Comparison of ENCODE assay signal across 8 mouse cellular contexts in the genomic region with DNA sequence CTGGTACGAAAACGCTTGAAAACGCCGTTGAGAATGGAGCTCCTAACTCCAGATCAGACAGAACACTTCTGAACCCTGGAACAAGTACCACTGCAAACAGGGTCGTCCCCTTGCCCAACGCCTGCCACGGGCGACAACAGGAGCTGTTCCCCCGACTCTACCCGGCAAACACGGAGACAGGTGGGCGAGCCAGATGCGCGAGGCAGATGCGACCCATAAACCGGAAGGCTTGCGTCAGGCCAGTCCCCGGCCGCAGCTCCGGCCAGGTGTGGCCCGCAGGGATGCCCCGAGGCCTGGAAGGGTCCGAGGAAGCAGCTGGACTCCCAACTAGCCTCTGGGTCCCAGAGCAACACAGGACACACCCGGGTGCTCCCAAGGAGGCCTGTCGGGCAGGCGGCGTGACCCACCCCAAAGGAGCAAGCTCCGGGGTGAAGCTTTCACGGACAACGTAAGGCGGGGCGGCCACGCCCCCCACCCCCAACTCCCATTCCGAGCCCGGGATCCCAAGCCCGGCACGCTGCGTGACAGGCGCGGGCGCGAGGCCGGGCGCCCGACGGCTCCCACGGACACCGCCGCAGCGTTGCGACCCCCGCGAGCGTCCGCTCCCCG. TPM values are rescaled to one million over a fixed set of nuclear protein-coding genes. Genes with fewer than 3 reads are reported as not detected.
DNase-seq lines count a peak whose midpoint lies in the region; ATAC-seq and TF ChIP-seq lines count a peak whose summit lies in the region.

No protein-coding gene starts in this region.

- no peak for TF ChIP-seq RAD21 in MEL (IDR thresholded peaks at IDR 0.05; ENCODE audit: low read depth, low read length)

- no peaks in the 10 kb centered on the region for H3K36me3 ChIP-seq in heart, embryonic 11.5 days (ENCODE audit: control insufficient read depth, insufficient read depth, low read length)
- H3K36me3 ChIP-seq in MEL (ENCODE audit: control insufficient read depth in 1 of 2, insufficient read depth in 2 of 2, low read length in 2 of 2): peaks cover 0 to 9% of the 10 kb centered on the region in 2 experiments; a peak in 2 of 4 replicates
- no peaks in the 10 kb centered on the region for H3K36me3 ChIP-seq in embryonic facial prominence, embryonic 15.5 days
- no peaks in the 10 kb centered on the region for H3K36me3 ChIP-seq in hindbrain, embryonic 11.5 days (ENCODE audit: control insufficient read depth, insufficient read depth, low read length)
- no peaks in the 10 kb centered on the region for H3K36me3 ChIP-seq in limb, embryonic 15.5 days

- TF ChIP-seq CTCF in MEL (IDR thresholded peaks at IDR 0.05 in 2 of 3, conservative IDR thresholded peaks at IDR 0.05 in 1 of 3; ENCODE audit: control insufficient read depth in 1 of 3, insufficient read depth in 1 of 3, low read depth in 2 of 3, low read length in 3 of 3, poor library complexity in 1 of 3, severe bottlenecking in 1 of 3): no peak

- no peak for DNase-seq in heart, postnatal 14 days
- peak; percentile 74 for DNase-seq in MEL (ENCODE audit: low read depth, low spot score)
- no peak for DNase-seq in hindbrain, embryonic 11.5 days (ENCODE audit: low spot score)
- peak; percentile 44 for DNase-seq in naive thymus-derived CD4-positive, alpha-beta T cell, adult 2 months (ENCODE audit: low read depth)
- DNase-seq in thymus, postnatal 25 days: peak; percentile 58

- H3K27ac ChIP-seq in heart, embryonic 11.5 days (ENCODE audit: low read depth, low read length): peak overlapping the region; percentile 95
- H3K27ac ChIP-seq in MEL (ENCODE audit: control insufficient read depth, low read depth, low read length): peak overlapping the region; percentile 53
- peak overlapping the region; percentile 100 for H3K27ac ChIP-seq in embryonic facial prominence, embryonic 15.5 days (replicated peaks)
- peak overlapping the region; percentile 90 for H3K27ac ChIP-seq in hindbrain, embryonic 11.5 days (ENCODE audit: low read depth, low read length)
- H3K27ac ChIP-seq in limb, embryonic 15.5 days: peak overlapping the region; percentile 100

- H3K4me2 ChIP-seq in heart, embryonic 11.5 days: peak overlapping the region; percentile 98
- H3K4me2 ChIP-seq in embryonic facial prominence, embryonic 15.5 days (replicated peaks): peak overlapping the region; percentile 82
- peak overlapping the region; percentile 88 for H3K4me2 ChIP-seq in hindbrain, embryonic 11.5 days (replicated peaks; ENCODE audit: low read depth, low read length)
- H3K4me2 ChIP-seq in limb, embryonic 15.5 days: peak overlapping the region; percentile 89

- peaks cover 14% of the 10 kb centered on the region for H3K4me1 ChIP-seq in heart, embryonic 11.5 days (ENCODE audit: control insufficient read depth, insufficient read depth, low read length)
- peaks cover 0 to 18% of the 10 kb centered on the region in 2 experiments; a peak in 3 of 4 replicates for H3K4me1 ChIP-seq in MEL (ENCODE audit: control insufficient read depth in 1 of 2, insufficient read depth in 2 of 2, low read length in 2 of 2)
- H3K4me1 ChIP-seq in embryonic facial prominence, embryonic 15.5 days: peaks cover 38% of the 10 kb centered on the region
- peaks cover 8% of the 10 kb centered on the region for H3K4me1 ChIP-seq in hindbrain, embryonic 11.5 days (replicated peaks; ENCODE audit: control insufficient read depth, insufficient read depth, low read length)
- H3K4me1 ChIP-seq in limb, embryonic 15.5 days: peaks cover 22% of the 10 kb centered on the region

- H3K9ac ChIP-seq in heart, embryonic 11.5 days (ENCODE audit: low read depth, low read length): peak overlapping the region; percentile 90
- H3K9ac ChIP-seq in MEL (ENCODE audit: control insufficient read depth, low read depth, low read length, poor library complexity, severe bottlenecking): peak overlapping the region; percentile 88
- peak overlapping the region; percentile 85 for H3K9ac ChIP-seq in embryonic facial prominence, embryonic 15.5 days
- peak overlapping the region; percentile 82 for H3K9ac ChIP-seq in hindbrain, embryonic 11.5 days (ENCODE audit: low read depth, low read length)
- peak overlapping the region; percentile 87 for H3K9ac ChIP-seq in limb, embryonic 15.5 days

- intact Hi-C loops in heart, postnatal 14 days (cut with DNase I): loop anchor here (2.0 kb wide), 1 partner anchor 33 kb away; no protein-coding TSS in a partner anchor

- no peak for TF ChIP-seq POLR2A in MEL (IDR thresholded peaks at IDR 0.05; ENCODE audit: control insufficient read depth in 1 of 2, insufficient read depth in 1 of 2, low read depth in 1 of 2, low read length in 2 of 2, poor library complexity in 1 of 2)

- WGBS in heart, embryonic 11.5 days (ENCODE audit: insufficient replicate concordance): under 1% methylated on average over 56 of the region's 56 CpGs
- under 1% methylated on average over 56 of the region's 56 CpGs for WGBS in embryonic facial prominence, embryonic 15.5 days
- WGBS in hindbrain, embryonic 11.5 days: under 1% methylated on average over 47 of the region's 56 CpGs
- WGBS in limb, embryonic 15.5 days: under 1% methylated on average over 54 of the region's 56 CpGs

- H3K4me3 ChIP-seq in heart, embryonic 11.5 days (ENCODE audit: low read depth, low read length): peak overlapping the region; percentile 69
- H3K4me3 ChIP-seq in MEL (ENCODE audit: control insufficient read depth in 1 of 2, insufficient read depth in 1 of 2, low read depth in 2 of 2, low read length in 2 of 2): peak overlapping the region; percentile 85 to 87
- H3K4me3 ChIP-seq in embryonic facial prominence, embryonic 15.5 days (replicated peaks): peak overlapping the region; percentile 94
- H3K4me3 ChIP-seq in hindbrain, embryonic 11.5 days (ENCODE audit: low read depth, low read length): peak overlapping the region; percentile 91
- peak overlapping the region; percentile 97 for H3K4me3 ChIP-seq in limb, embryonic 15.5 days

- TF ChIP-seq EP300 in MEL (IDR thresholded peaks at IDR 0.05; ENCODE audit: low read depth in 1 of 2, low read length in 2 of 2): no peak

- H3K79me2 ChIP-seq in MEL (ENCODE audit: control insufficient read depth, insufficient read depth, low read length, poor library complexity): peaks cover 38% of the 10 kb centered on the region

- no peaks in the 10 kb centered on the region for H3K9me3 ChIP-seq in heart, embryonic 11.5 days (replicated peaks; ENCODE audit: control insufficient read depth, low read length)
- no peaks in the 10 kb centered on the region for H3K9me3 ChIP-seq in MEL (replicated peaks; ENCODE audit: insufficient read depth, low read length)
- H3K9me3 ChIP-seq in embryonic facial prominence, embryonic 15.5 days (replicated peaks): no peaks in the 10 kb centered on the region
- H3K9me3 ChIP-seq in hindbrain, embryonic 11.5 days (ENCODE audit: control insufficient read depth, low read length): no peaks in the 10 kb centered on the region
- H3K9me3 ChIP-seq in limb, embryonic 15.5 days: no peaks in the 10 kb centered on the region

- peak; percentile 20 for ATAC-seq in heart, embryonic 11.5 days (replicated peaks; ENCODE audit: insufficient number of reproducible peaks, low FRiP score, low TSS enrichment)
- peak; percentile 9 for ATAC-seq in embryonic facial prominence, embryonic 15.5 days (ENCODE audit: insufficient number of reproducible peaks, low FRiP score, low TSS enrichment, low read depth)
- ATAC-seq in hindbrain, embryonic 11.5 days (ENCODE audit: low FRiP score): peak; percentile 51
- peak; percentile 11; the same call in 1 of the 2 replicates for ATAC-seq in limb, embryonic 15.5 days (ENCODE audit: insufficient number of reproducible peaks, low FRiP score, low TSS enrichment, low read depth)

- no peaks in the 10 kb centered on the region for H3K27me3 ChIP-seq in heart, embryonic 11.5 days (ENCODE audit: control insufficient read depth, insufficient read depth, low read length)
- no peaks in the 10 kb centered on the region for H3K27me3 ChIP-seq in MEL (ENCODE audit: control insufficient read depth in 1 of 2, insufficient read depth in 2 of 2, low read length in 2 of 2)
- no peaks in the 10 kb centered on the region for H3K27me3 ChIP-seq in embryonic facial prominence, embryonic 15.5 days
- H3K27me3 ChIP-seq in hindbrain, embryonic 11.5 days (ENCODE audit: control insufficient read depth, insufficient read depth, low read length): no peaks in the 10 kb centered on the region
- H3K27me3 ChIP-seq in limb, embryonic 15.5 days: no peaks in the 10 kb centered on the region

TF ChIP-seq in MEL, 35 proteins besides CTCF, POLR2A, EP300 and RAD21:
- TF ChIP-seq POLR2AphosphoS5 (IDR thresholded peaks at IDR 0.05; ENCODE audit: borderline replicate concordance, low read depth, low read length) (no peak), MAX (IDR thresholded peaks at IDR 0.05; ENCODE audit: low read length) (peak; percentile 60; the same call in 1 of the 2 replicates), ETS1 (IDR thresholded peaks at IDR 0.05; ENCODE audit: low read depth, low read length) (0 out of 2 replicates have a peak, but pooled peaks have one; percentile 4), RCOR1 (IDR thresholded peaks at IDR 0.05; ENCODE audit: low read depth, low read length) (no peak), MXI1 (IDR thresholded peaks at IDR 0.05; ENCODE audit: low read depth, low read length) (peak; percentile 52; the same call in 1 of the 2 replicates)

RNA-seq across cellular contexts. Expression of gene Ralbp1, which starts 1.4 kb away (rescaled TPM):
- polyA plus RNA-seq in heart, embryonic 11.5 days (2014; fragmentation: Nextera tagmentation; extraction: Ambion mirVana): 46.9 and 47.5 TPM in 2 replicates
- total RNA-seq in heart, postnatal 14 days (2021): 10 to 100 TPM; 38.1 to 38.9 TPM
- 53.2 and 57.7 TPM in 2 replicates for total RNA-seq in MEL (2012; rRNA removed)
- 10 to 100 TPM in 1 of 2 experiments, not detected in 1; 69.6 TPM for polyA plus RNA-seq in MEL (2012; ENCODE audit: insufficient read depth in 1 of 2, insufficient read length in 2 of 2, low read depth in 1 of 2, low replicate concordance in 2 of 2, missing spikeins in 1 of 2)
- polyA plus RNA-seq in embryonic facial prominence, embryonic 15.5 days (2015; fragmentation: Nextera tagmentation; extraction: Ambion mirVana): 150 and 170 TPM in 2 replicates
- 47.6 and 47.7 TPM in 2 replicates for polyA plus RNA-seq in hindbrain, embryonic 11.5 days (2014; fragmentation: Nextera tagmentation; extraction: Ambion mirVana)
- polyA plus RNA-seq in limb, embryonic 15.5 days (2015; fragmentation: Nextera tagmentation; extraction: Ambion mirVana): 179 and 182 TPM in 2 replicates

Comparison
In these comparisons a context has a peak if more than half of its experiments do, and no peak if none do; other contexts are left out.
1. DNase-seq: peak in MEL (single experiment), naive thymus-derived CD4-positive, alpha-beta T cell, adult 2 months (single experiment) and thymus, postnatal 25 days (single experiment); none in heart, postnatal 14 days (0 of 2) and hindbrain, embryonic 11.5 days (single experiment).
2. Peak in every context shown above with its lines, with median percentiles within 50 percentile points of each other: ATAC-seq, H3K27ac ChIP-seq, H3K4me2 ChIP-seq, H3K4me3 ChIP-seq and H3K9ac ChIP-seq.